Mouse (Mus musculus) forebrain, embryonic 12.5 days (tissue): ENCODE measurements at regions not wholly inside any gene's neighbourhood (a gene's known extent, or its start where the extent isn't known, plus 50 kb on each side); places are given as distances from the start of the nearest gene placed in this dataset.

Experiments used
- ATAC-seq: fragments of 200-750 bp; cut with Nextera tagmentation; 2 replicates; pipeline ENCODE4 v1.8.0; 2017; ENCODE audit warnings: moderate TSS enrichment; ENCODE audit not compliant: low FRiP score
- H3K27ac ChIP-seq: fragments of 300-500 bp; sonication (generic); 2 replicates; pipeline ENCODE4 v1.5.1; 2016; ENCODE audit warnings: mild to moderate bottlenecking
- H3K27me3 ChIP-seq: fragments of 300-500 bp; sonication (generic); 2 replicates; pipeline ENCODE4 v1.6.1; 2016; ENCODE audit warnings: mild to moderate bottlenecking
- H3K36me3 ChIP-seq: fragments of 300-500 bp; sonication (generic); replicated peaks from 2 replicates; pipeline ENCODE4 v1.6.1; 2016; ENCODE audit warnings: mild to moderate bottlenecking
- H3K4me1 ChIP-seq: fragments of 300-500 bp; sonication (generic); 2 replicates; pipeline ENCODE4 v1.6.1; 2016
- H3K4me2 ChIP-seq: fragments of 300-500 bp; sonication (generic); 2 replicates; pipeline ENCODE4 v1.6.1; 2016; ENCODE audit warnings: mild to moderate bottlenecking, moderate library complexity
- H3K4me3 ChIP-seq: fragments of 300-500 bp; sonication (generic); replicated peaks from 2 replicates; pipeline ENCODE4 v1.5.1; 2016; ENCODE audit warnings: mild to moderate bottlenecking
- H3K9ac ChIP-seq: fragments of 300-500 bp; sonication (generic); 2 replicates; pipeline ENCODE4 v1.6.1; 2016; ENCODE audit warnings: mild to moderate bottlenecking
- H3K9me3 ChIP-seq: fragments of 300-500 bp; sonication (generic); 2 replicates; pipeline ENCODE4 v1.6.1; 2016
- WGBS: fragments of 180-500 bp; shearing (Covaris S2); methylation state at CpG from one replicate; pipeline ENCODE4 v1.1.7; 2016; 5-methylcytosine and 5-hydroxymethylcytosine counted together

GRCm38 (mm10) chr6:99984057-99984855 is 258.1 kb upstream of the Prok2 start:
- peaks cover 23% of the 10 kb centered on the region for H3K4me1 ChIP-seq
- no peak for ATAC-seq
- no peaks in the 10 kb centered on the region for H3K9me3 ChIP-seq
- peaks cover 58% of the 10 kb centered on the region for H3K27me3 ChIP-seq
- 3% methylated on average over 7 of the region's 7 CpGs for WGBS
- no peak overlapping the region for H3K4me2 ChIP-seq
- H3K9ac ChIP-seq = no peak overlapping the region
- no peak overlapping the region for H3K4me3 ChIP-seq
- H3K27ac ChIP-seq = no peak overlapping the region
- no peaks in the 10 kb centered on the region for H3K36me3 ChIP-seq

GRCm38 (mm10) chr6:99979614-99980013 is 253.4 kb upstream of the Prok2 start:
- WGBS = 19% methylated on average over 5 of the region's 5 CpGs
- Histone ChIP-seq H3K27me3 (peaks cover 38% of the 10 kb centered on the region), H3K9me3 (no peaks in the 10 kb centered on the region), H3K4me2 (no peak overlapping the region), H3K4me3 (no peak overlapping the region), H3K27ac (no peak overlapping the region), H3K36me3 (no peaks in the 10 kb centered on the region), H3K4me1 (peaks cover 21% of the 10 kb centered on the region), H3K9ac (no peak overlapping the region)
- ATAC-seq = no peak

- peaks cover 28% of the 10 kb centered on the region for H3K27me3 ChIP-seq
- no peaks in the 10 kb centered on the region for H3K9me3 ChIP-seq
- H3K4me1 ChIP-seq = peaks cover 22% of the 10 kb centered on the region
- H3K4me3 ChIP-seq = no peak overlapping the region
- no peaks in the 10 kb centered on the region for H3K36me3 ChIP-seq
- H3K27ac ChIP-seq = no peak overlapping the region
- no peak overlapping the region for H3K4me2 ChIP-seq
- no peak overlapping the region for H3K9ac ChIP-seq
- WGBS = 56% methylated on average over 6 of the region's 6 CpGs
- ATAC-seq = no peak
Observed at GRCm38 (mm10) chr6:99978164-99978746, 252.1 kb upstream of the Prok2 start.

- 79% methylated on average over 5 of the region's 5 CpGs for WGBS
- no peak overlapping the region for H3K4me3 ChIP-seq
- H3K9me3 ChIP-seq = no peaks in the 10 kb centered on the region
- no peak overlapping the region for H3K9ac ChIP-seq
- no peak for ATAC-seq
- H3K4me1 ChIP-seq = peaks cover 25% of the 10 kb centered on the region
- no peak overlapping the region for H3K27ac ChIP-seq
- H3K36me3 ChIP-seq = no peaks in the 10 kb centered on the region
- H3K27me3 ChIP-seq = peaks cover 18% of the 10 kb centered on the region
- H3K4me2 ChIP-seq = no peak overlapping the region
Observed at GRCm38 (mm10) chr6:99976144-99976543, 250.0 kb upstream of the Prok2 start.

- H3K4me1 ChIP-seq = peaks cover 28% of the 10 kb centered on the region
- no peaks in the 10 kb centered on the region for H3K36me3 ChIP-seq
- no peak overlapping the region for H3K4me3 ChIP-seq
- no peak overlapping the region for H3K4me2 ChIP-seq
- H3K9ac ChIP-seq = no peak overlapping the region
- WGBS = 92% methylated on average over 7 of the region's 7 CpGs
- no peak for ATAC-seq
- H3K27ac ChIP-seq = no peak overlapping the region
- H3K9me3 ChIP-seq = no peaks in the 10 kb centered on the region
- H3K27me3 ChIP-seq = 0 out of 2 replicates have a peak, but pooled peaks cover 13% of the 10 kb centered on the region
Observed at GRCm38 (mm10) chr6:99975486-99975885, 249.3 kb upstream of the Prok2 start.

GRCm38 (mm10) chr6:99974464-99974863 is 248.3 kb upstream of the Prok2 start:
- no peak for ATAC-seq
- Histone ChIP-seq H3K4me1 (peaks cover 25% of the 10 kb centered on the region), H3K36me3 (no peaks in the 10 kb centered on the region), H3K4me2 (no peak overlapping the region), H3K9ac (no peak overlapping the region), H3K27ac (no peak overlapping the region), H3K9me3 (no peaks in the 10 kb centered on the region), H3K4me3 (no peak overlapping the region), H3K27me3 (0 out of 2 replicates have a peak, but pooled peaks cover 13% of the 10 kb centered on the region)
- WGBS = 88% methylated on average over 4 of the region's 4 CpGs

- Histone ChIP-seq H3K9ac (no peak overlapping the region), H3K27me3 (0 out of 2 replicates have a peak, but pooled peaks cover 17% of the 10 kb centered on the region), H3K36me3 (no peaks in the 10 kb centered on the region), H3K9me3 (no peaks in the 10 kb centered on the region), H3K4me2 (no peak overlapping the region), H3K4me3 (no peak overlapping the region), H3K4me1 (peaks cover 11% of the 10 kb centered on the region; the same call in 1 of the 2 replicates), H3K27ac (no peak overlapping the region)
- 49% methylated on average over 9 of the region's 9 CpGs for WGBS
- ATAC-seq = no peak
Observed at GRCm38 (mm10) chr6:99971376-99971775, 245.2 kb upstream of the Prok2 start.

- Histone ChIP-seq H3K27me3 (0 out of 2 replicates have a peak, but pooled peaks cover 7% of the 10 kb centered on the region), H3K9ac (no peak overlapping the region), H3K27ac (no peak overlapping the region), H3K36me3 (no peaks in the 10 kb centered on the region), H3K4me3 (no peak overlapping the region), H3K4me1 (peaks cover 11% of the 10 kb centered on the region; the same call in 1 of the 2 replicates), H3K9me3 (no peaks in the 10 kb centered on the region), H3K4me2 (no peak overlapping the region)
- WGBS = 71% methylated on average over 5 of the region's 5 CpGs
- ATAC-seq = peak; percentile 30; the same call in 1 of the 2 replicates
Observed at GRCm38 (mm10) chr6:99968889-99969288, 242.7 kb upstream of the Prok2 start.

- Histone ChIP-seq H3K4me1 (peaks cover 6% of the 10 kb centered on the region; the same call in 1 of the 2 replicates), H3K27ac (no peak overlapping the region), H3K4me2 (no peak overlapping the region), H3K36me3 (no peaks in the 10 kb centered on the region), H3K9me3 (no peaks in the 10 kb centered on the region), H3K4me3 (no peak overlapping the region), H3K9ac (no peak overlapping the region), H3K27me3 (0 out of 2 replicates have a peak, but pooled peaks cover 4% of the 10 kb centered on the region)
- ATAC-seq = no peak
- 73% methylated on average over 6 of the region's 6 CpGs for WGBS
Observed at GRCm38 (mm10) chr6:99967465-99967864, 241.3 kb upstream of the Prok2 start.

- no peak overlapping the region for H3K9ac ChIP-seq
- H3K9me3 ChIP-seq = no peaks in the 10 kb centered on the region
- no peak overlapping the region for H3K27ac ChIP-seq
- peaks cover 4% of the 10 kb centered on the region; the same call in 1 of the 2 replicates for H3K27me3 ChIP-seq
- 66% methylated on average over 3 of the region's 3 CpGs for WGBS
- H3K4me2 ChIP-seq = no peak overlapping the region
- no peak for ATAC-seq
- H3K36me3 ChIP-seq = no peaks in the 10 kb centered on the region
- H3K4me3 ChIP-seq = no peak overlapping the region
- H3K4me1 ChIP-seq = no peaks in the 10 kb centered on the region
Observed at GRCm38 (mm10) chr6:99964540-99964939, 238.3 kb upstream of the Prok2 start.

GRCm38 (mm10) chr6:99964007-99964406 is 237.8 kb upstream of the Prok2 start:
- no peaks in the 10 kb centered on the region for H3K36me3 ChIP-seq
- H3K4me2 ChIP-seq = no peak overlapping the region
- H3K27me3 ChIP-seq = peaks cover 2% of the 10 kb centered on the region; the same call in 1 of the 2 replicates
- no peak overlapping the region for H3K9ac ChIP-seq
- 72% methylated on average over 4 of the region's 4 CpGs for WGBS
- no peak overlapping the region for H3K4me3 ChIP-seq
- H3K27ac ChIP-seq = no peak overlapping the region
- ATAC-seq = no peak
- H3K4me1 ChIP-seq = no peaks in the 10 kb centered on the region
- no peaks in the 10 kb centered on the region for H3K9me3 ChIP-seq

GRCm38 (mm10) chr6:99959371-99959770 is 233.2 kb upstream of the Prok2 start:
- Histone ChIP-seq H3K9me3 (no peaks in the 10 kb centered on the region), H3K36me3 (no peaks in the 10 kb centered on the region), H3K9ac (no peak overlapping the region), H3K27me3 (no peaks in the 10 kb centered on the region; the same call in 1 of the 2 replicates), H3K4me2 (no peak overlapping the region), H3K4me3 (no peak overlapping the region), H3K4me1 (peaks cover 11% of the 10 kb centered on the region), H3K27ac (no peak overlapping the region)
- 20% methylated on average over 4 of the region's 4 CpGs for WGBS
- ATAC-seq = no peak
